Mouse (Mus musculus) gastrocnemius, postnatal 4 days (tissue): ENCODE data around the gene Gm10428. TPM values are rescaled to one million over a fixed set of nuclear protein-coding genes. Genes with fewer than 3 reads are reported as not detected.
"Not testable (repeated sequence)": the region's sequence is repeated elsewhere in the genome, so short reads cannot be mapped to it uniquely, and the experiment has no call there.

Source experiments
- DNase-seq, 2 experiments: peaks; one replicate each; pipeline ENCODE4 v3.0.0; 2021 to 2022; ENCODE audit warnings: low spot score in 2 of 2, mixed read lengths in 2 of 2
- long read RNA-seq, 2 experiments: library from polyadenylated mRNA; stranded (forward); transcript quantifications; one replicate each; pipeline ENCODE4 v2.0.0; 2021
- total RNA-seq, 2 experiments: library from RNA; stranded (reverse); gene quantifications; 2 replicates each; pipeline ENCODE4 v1.2.3; 2021

The Gm10428 gene
- total RNA-seq = not detected
- long read RNA-seq, experiment 1 = 0 reads
- long read RNA-seq, experiment 2 = 0 reads

- no peak for DNase-seq
Measured at GRCm38 (mm10) chr11:62752780-62753179, at the start of gene Gm10428. Gene Gm10428, plus strand, starts transcription at chr11:62753100.

- no peak for DNase-seq
Measured at GRCm38 (mm10) chr11:62706141-62706540, 46.8 kb upstream of the Gm10428 start.

GRCm38 (mm10) chr11:62708252-62708651 is 44.6 kb upstream of the Gm10428 start:
- no peak for DNase-seq

GRCm38 (mm10) chr11:62710657-62711056 is 42.2 kb upstream of the Gm10428 start:
- no peak for DNase-seq

GRCm38 (mm10) chr11:62728276-62728675 is 24.6 kb upstream of the Gm10428 start:
- no peak for DNase-seq

GRCm38 (mm10) chr11:62731311-62732021 is 21.4 kb upstream of the Gm10428 start, which contains the start of gene Zfp287:
Gene Zfp287, minus strand, starts transcription at chr11:62731905.
- DNase-seq = peak; percentile 69 to 86

- DNase-seq = no peak
Measured at GRCm38 (mm10) chr11:62732022-62732387, 20.9 kb upstream of the Gm10428 start.

GRCm38 (mm10) chr11:62732665-62733064 is 20.2 kb upstream of the Gm10428 start:
- DNase-seq = no peak

GRCm38 (mm10) chr11:62741186-62741585 is 11.7 kb upstream of the Gm10428 start:
- no peak for DNase-seq

- DNase-seq = no peak
Measured at GRCm38 (mm10) chr11:62742261-62742957, 10.5 kb upstream of the Gm10428 start.

GRCm38 (mm10) chr11:62744103-62744502 is 8.8 kb upstream of the Gm10428 start:
- peak; percentile 42 to 64 for DNase-seq

GRCm38 (mm10) chr11:62746001-62746533 is 6.8 kb upstream of the Gm10428 start:
- DNase-seq = peak in 1 of 2 experiments; percentile 56

- DNase-seq = no peak
Measured at GRCm38 (mm10) chr11:62747227-62747626, 5.7 kb upstream of the Gm10428 start.

- DNase-seq = no peak
Measured at GRCm38 (mm10) chr11:62748062-62748461, 4.8 kb upstream of the Gm10428 start.

- DNase-seq = not testable (repeated sequence)
Measured at GRCm38 (mm10) chr11:62749445-62749844, 3.5 kb upstream of the Gm10428 start.

GRCm38 (mm10) chr11:62752191-62752590 is 709 bp upstream of the Gm10428 start:
- no peak for DNase-seq

- peak; percentile 91 to 97 for DNase-seq
Measured at GRCm38 (mm10) chr11:62756456-62757142, 3.7 kb downstream of the Gm10428 start.

- no peak for DNase-seq
Measured at GRCm38 (mm10) chr11:62757143-62757507, 4.2 kb downstream of the Gm10428 start.

- DNase-seq = no peak
Measured at GRCm38 (mm10) chr11:62757906-62758305, 5.0 kb downstream of the Gm10428 start.

GRCm38 (mm10) chr11:62758491-62758890 is 5.6 kb downstream of the Gm10428 start:
- DNase-seq = no peak

GRCm38 (mm10) chr11:62760755-62761457 is 8.0 kb downstream of the Gm10428 start:
- DNase-seq = no peak
